Mouse (Mus musculus) intestine, embryonic 16.5 days (tissue): Measurements from ENCODE around the gene Nlgn1. TPM values are rescaled to one million over a fixed set of nuclear protein-coding genes. Genes with fewer than 3 reads are reported as not detected.

ENCODE experiments used
- ATAC-seq: fragments of 200-750 bp; cut with Nextera tagmentation; 2 replicates; pipeline ENCODE4 v1.8.0; 2017; ENCODE audit warnings: moderate TSS enrichment, moderate library complexity
- H3K27ac ChIP-seq: fragments of 300-500 bp; sonication (generic); 2 replicates; pipeline ENCODE4 v1.5.1; 2014; ENCODE audit warnings: mild to moderate bottlenecking, low read length
- H3K27me3 ChIP-seq: fragments of 300-500 bp; sonication (generic); replicated peaks from 2 replicates; pipeline ENCODE4 v1.6.1; 2014; ENCODE audit warnings: low read length, control low read depth, mixed read lengths; ENCODE audit not compliant: control insufficient read depth, insufficient read depth
- H3K36me3 ChIP-seq: fragments of 300-500 bp; sonication (generic); 2 replicates; pipeline ENCODE4 v1.6.1; 2014; ENCODE audit warnings: low read length, control low read depth; ENCODE audit not compliant: control insufficient read depth, insufficient read depth
- H3K4me1 ChIP-seq: fragments of 300-500 bp; sonication (generic); 2 replicates; pipeline ENCODE4 v1.6.1; 2014; ENCODE audit warnings: low read length, control low read depth, mixed read lengths; ENCODE audit not compliant: control insufficient read depth, insufficient read depth
- H3K4me2 ChIP-seq: fragments of 300-500 bp; sonication (generic); 2 replicates; pipeline ENCODE4 v1.6.1; 2014; ENCODE audit warnings: low read depth, low read length, control low read depth
- H3K4me3 ChIP-seq: fragments of 300-500 bp; sonication (generic); 2 replicates; pipeline ENCODE4 v1.5.1; 2014; ENCODE audit warnings: mild to moderate bottlenecking, low read length
- H3K9ac ChIP-seq: fragments of 300-500 bp; sonication (generic); 2 replicates; pipeline ENCODE4 v1.6.1; 2014; ENCODE audit warnings: low read depth, low read length
- H3K9me3 ChIP-seq: fragments of 300-500 bp; sonication (generic); 2 replicates; pipeline ENCODE4 v1.6.1; 2016; ENCODE audit warnings: low read length, control low read depth; ENCODE audit not compliant: control insufficient read depth
- WGBS: fragments of 180-500 bp; shearing (Covaris S2); extraction: QIAGEN DNeasy Blood & Tissue Kit; methylation state at CpG from one replicate; pipeline ENCODE4 v1.1.7; 2014; 5-methylcytosine and 5-hydroxymethylcytosine counted together
- polyA plus RNA-seq: library from polyadenylated mRNA; unstranded; fragments of >200 nt; fragmentation: Nextera tagmentation; extraction: Ambion mirVana; gene quantifications from 2 replicates; pipeline ENCODE4 v1.2.1, GENCODE M21; 2015

Nlgn1 gene
- polyA plus RNA-seq, 1 experiment from 2014 or later, result 1.6 TPM

- no peak for ATAC-seq
- Histone ChIP-seq H3K4me2 (no peak overlapping the region), H3K9me3 (no peaks in the 10 kb centered on the region), H3K27me3 (no peaks in the 10 kb centered on the region), H3K27ac (no peak overlapping the region), H3K4me3 (no peak overlapping the region), H3K4me1 (no peaks in the 10 kb centered on the region), H3K9ac (no peak overlapping the region), H3K36me3 (no peaks in the 10 kb centered on the region)
- WGBS, result 82% methylated on average over 3 of the region's 3 CpGs
Observed at GRCm38 (mm10) chr3:25443657-25444056, 888.6 kb downstream of the Nlgn1 start.

DNA sequence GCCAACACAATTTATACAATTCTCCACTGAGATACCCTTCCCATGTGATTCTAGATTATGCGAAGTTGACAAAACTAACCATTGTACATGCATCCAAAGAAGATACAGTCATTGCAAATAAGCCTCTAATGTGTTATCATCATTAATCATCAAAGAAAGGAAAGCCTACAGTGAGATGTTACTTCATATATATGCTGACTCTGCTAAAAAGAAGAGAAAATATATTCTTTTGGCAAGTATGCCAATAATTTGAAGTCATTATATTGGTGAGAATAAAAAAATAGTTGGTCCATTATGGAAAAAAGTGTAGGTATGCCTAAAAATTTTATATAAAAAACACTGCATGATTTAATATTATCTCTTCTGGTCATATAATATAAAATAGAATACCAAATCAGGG, 889.6 kb downstream of the Nlgn1 start:
- Histone ChIP-seq H3K9ac (no peak overlapping the region), H3K4me1 (no peaks in the 10 kb centered on the region), H3K27me3 (no peaks in the 10 kb centered on the region), H3K4me2 (no peak overlapping the region), H3K27ac (no peak overlapping the region), H3K36me3 (no peaks in the 10 kb centered on the region), H3K9me3 (no peaks in the 10 kb centered on the region), H3K4me3 (no peak overlapping the region)
- ATAC-seq, result no peak
- 88% methylated on average over 1 of the region's 1 CpGs for WGBS

DNA sequence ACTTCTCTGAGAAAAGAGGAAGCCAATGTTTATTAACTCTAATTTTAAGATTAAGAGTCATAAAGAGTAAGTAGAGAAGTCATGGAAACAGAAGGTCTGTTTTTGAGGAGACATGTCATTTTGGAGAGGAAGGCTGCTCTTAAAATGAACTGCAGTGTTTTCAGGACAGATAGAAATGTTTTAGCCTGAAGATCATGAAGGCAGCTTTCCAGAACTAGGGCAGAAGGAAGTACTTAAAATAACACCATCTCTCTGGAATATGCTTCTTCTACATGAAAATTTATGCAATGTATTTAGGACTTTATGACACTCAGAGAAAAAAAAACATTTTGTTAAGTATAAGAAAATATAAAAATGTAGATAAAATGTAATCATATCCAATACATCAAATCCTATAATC, 905.3 kb downstream of the Nlgn1 start:
- H3K27me3 ChIP-seq, result no peaks in the 10 kb centered on the region
- H3K4me2 ChIP-seq, result no peak overlapping the region
- H3K4me3 ChIP-seq, result no peak overlapping the region
- no peak overlapping the region for H3K9ac ChIP-seq
- no peak for ATAC-seq
- no peak overlapping the region for H3K27ac ChIP-seq
- H3K36me3 ChIP-seq, result no peaks in the 10 kb centered on the region
- H3K4me1 ChIP-seq, result no peaks in the 10 kb centered on the region
- no peaks in the 10 kb centered on the region for H3K9me3 ChIP-seq

- H3K27me3 ChIP-seq, result no peaks in the 10 kb centered on the region
- H3K27ac ChIP-seq, result no peak overlapping the region
- no peak overlapping the region for H3K4me3 ChIP-seq
- H3K9me3 ChIP-seq, result no peaks in the 10 kb centered on the region
- no peak overlapping the region for H3K4me2 ChIP-seq
- H3K9ac ChIP-seq, result no peak overlapping the region
- ATAC-seq, result no peak
- no peaks in the 10 kb centered on the region for H3K36me3 ChIP-seq
- WGBS, result 85% methylated on average over 4 of the region's 4 CpGs
- no peaks in the 10 kb centered on the region for H3K4me1 ChIP-seq
Observed at GRCm38 (mm10) chr3:25412003-25412402, 920.3 kb downstream of the Nlgn1 start.
